Mouse (Mus musculus) lung, postnatal 10 days (tissue): ENCODE data around the gene Iqgap3.

Experiments used
- DNase-seq: peaks from one replicate; pipeline ENCODE4 v3.0.0; 2021

Gene Iqgap3

DNA sequence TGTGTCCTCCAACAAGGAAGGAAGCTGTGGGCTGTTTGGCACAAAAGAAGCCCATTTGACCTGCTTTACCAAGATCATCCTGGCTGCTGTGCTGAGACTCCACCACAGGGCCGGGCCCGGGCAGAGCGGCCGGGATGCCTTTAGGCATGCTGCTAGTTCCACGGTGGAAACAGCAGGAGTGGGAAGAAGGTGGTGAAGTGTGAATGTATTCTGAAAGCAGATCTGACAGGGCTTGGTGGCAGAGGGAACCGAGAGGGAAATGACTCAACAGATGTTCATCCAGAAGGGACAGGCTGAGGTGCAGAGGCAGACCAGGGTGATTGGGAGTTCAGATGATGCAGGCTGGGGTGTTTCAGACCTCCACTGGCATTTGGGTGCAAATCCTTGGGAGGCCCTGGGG is 15.9 kb downstream of the Iqgap3 start:
- no peak for DNase-seq

DNA sequence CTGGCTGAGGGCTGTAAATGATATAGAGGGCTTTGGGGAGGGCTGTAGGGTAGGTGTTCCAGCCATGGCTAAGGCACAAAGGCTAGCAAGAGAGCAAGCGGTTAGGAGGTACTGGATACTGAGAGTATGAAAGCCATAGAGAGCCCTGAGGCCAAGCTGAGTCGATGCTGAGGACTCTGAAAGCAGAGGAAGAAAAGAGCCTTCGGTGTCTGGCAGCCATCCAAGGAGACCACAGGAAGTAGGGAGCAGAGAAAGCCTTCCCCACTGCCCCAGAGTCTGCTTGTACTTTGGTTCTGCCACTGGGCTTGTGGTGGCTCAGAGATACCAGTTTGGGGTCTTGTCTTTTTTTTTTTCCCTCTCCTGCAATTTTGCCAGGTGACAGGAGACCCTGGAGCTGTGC is 18.5 kb downstream of the Iqgap3 start:
- no peak for DNase-seq

GRCm38 (mm10) chr3:88101736-88102135 is 20.0 kb downstream of the Iqgap3 start:
- DNase-seq = no peak

GRCm38 (mm10) chr3:88102196-88102595 is 20.4 kb downstream of the Iqgap3 start:
- DNase-seq = peak; percentile 34

- peak; percentile 27 for DNase-seq
Measured at GRCm38 (mm10) chr3:88102611-88103010, 20.8 kb downstream of the Iqgap3 start.

- DNase-seq = no peak
Measured at GRCm38 (mm10) chr3:88106126-88106525, 24.4 kb downstream of the Iqgap3 start.

- no peak for DNase-seq
Measured at GRCm38 (mm10) chr3:88109126-88109525, 27.4 kb downstream of the Iqgap3 start.

- DNase-seq = no peak
Measured at GRCm38 (mm10) chr3:88114396-88114795, 32.6 kb downstream of the Iqgap3 start.

DNA sequence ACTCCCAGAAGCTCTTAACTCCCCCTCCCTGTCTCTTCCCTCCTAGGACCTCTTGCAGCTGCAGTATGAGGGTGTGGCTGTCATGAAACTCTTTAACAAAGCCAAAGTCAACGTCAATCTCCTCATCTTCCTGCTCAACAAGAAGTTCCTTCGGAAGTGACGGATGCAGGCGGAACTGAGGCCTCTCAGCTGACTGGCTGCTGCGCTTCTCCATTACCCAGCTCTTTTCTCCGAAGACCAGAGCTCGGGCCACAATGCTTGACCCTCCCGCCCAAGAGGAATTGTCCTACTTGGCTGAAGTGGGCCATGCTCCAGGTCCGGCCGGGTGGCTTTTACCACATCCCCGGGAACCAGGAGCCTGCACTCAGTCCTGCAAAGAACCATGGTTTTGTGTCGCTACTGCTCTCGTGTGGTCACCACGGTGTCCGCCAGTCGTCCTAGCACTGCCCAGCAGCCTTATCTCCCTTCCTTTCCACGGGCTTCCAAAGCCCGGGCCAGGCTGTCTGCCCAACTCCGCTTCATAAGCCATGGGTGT is 38.4 kb downstream of the Iqgap3 start:
- DNase-seq = peak; percentile 34

- no peak for DNase-seq
Measured at GRCm38 (mm10) chr3:88121164-88122131, 39.7 kb downstream of the Iqgap3 start.

DNA sequence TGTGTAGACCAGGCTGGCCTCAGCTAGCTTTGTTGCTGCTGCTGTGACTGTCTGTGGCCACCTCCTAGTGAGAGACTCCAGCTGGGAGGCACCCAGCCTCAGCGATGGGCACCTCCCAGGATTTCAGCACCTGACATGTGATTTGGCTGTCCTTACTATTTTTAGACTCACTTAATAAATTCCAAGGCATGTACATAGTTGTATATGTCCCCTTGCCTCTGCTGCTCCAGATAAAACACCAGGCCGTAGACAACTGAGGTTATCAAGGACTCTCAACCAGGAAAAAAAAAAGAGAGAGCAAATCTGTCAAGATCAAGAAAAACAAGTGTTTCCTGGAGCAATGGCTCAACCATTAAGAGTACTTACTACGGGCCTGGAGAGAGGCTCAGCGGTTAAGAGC is 43.4 kb downstream of the Iqgap3 start:
- no peak for DNase-seq

DNA sequence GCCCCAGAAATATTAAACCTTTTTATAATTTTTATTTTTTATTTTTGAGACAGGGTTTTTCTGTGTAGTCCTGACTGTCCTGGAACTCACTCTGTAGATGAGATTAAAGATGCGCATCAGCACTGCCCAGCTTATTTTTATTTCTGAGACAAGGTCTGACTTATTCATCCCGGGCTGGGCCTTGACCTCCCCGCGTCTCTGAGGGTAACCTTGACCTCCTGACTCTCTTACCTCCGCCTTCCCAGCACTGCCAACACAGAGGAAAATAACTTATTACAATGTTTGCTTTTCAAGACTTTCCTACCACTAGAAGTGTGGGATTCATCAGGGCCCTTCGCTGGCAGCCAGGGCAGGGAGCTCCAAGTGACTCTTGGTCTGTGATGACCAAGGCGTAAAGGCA is 44.4 kb downstream of the Iqgap3 start:
- no peak for DNase-seq

DNA sequence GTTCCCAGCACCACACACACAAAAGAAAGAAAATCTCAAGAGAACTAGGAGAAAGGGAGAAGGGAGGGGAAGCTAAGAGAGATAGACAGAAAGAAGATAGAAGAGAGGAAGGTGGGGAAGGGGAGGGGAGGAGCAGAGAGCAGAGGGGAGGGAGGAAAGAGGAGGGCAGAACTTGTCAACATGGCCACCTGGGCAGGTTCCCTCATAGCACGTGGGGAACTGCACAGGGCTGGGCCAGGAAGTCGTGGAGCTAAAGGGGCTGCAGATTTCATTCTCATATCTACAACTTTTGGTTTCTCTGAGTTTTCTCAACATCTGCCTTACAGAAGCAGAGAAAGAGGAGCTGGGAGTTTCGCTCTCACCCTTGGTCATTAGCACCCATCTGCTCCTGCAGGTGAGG is 45.9 kb downstream of the Iqgap3 start:
- no peak for DNase-seq

GRCm38 (mm10) chr3:88128056-88128455 is 46.3 kb downstream of the Iqgap3 start:
- DNase-seq = no peak

DNA sequence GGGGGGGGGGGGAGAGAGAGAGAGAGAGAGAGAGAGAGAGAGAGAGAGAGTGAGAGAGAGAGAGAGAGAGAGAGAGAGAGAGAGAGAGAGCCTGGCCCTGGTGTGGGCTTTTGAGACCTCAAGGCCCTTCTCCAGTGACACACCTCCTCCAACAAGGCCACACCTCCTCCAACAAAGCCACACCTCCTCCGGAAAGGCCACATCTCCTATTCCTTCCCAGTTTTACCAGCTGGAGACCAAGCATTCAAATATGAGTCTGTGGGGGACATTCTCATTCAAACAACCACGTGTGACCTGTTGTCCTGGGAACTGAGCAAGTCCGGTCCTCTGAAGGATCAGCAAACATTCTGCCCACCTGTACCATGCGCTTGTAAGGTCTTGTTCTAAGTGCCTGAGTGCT is 47.2 kb downstream of the Iqgap3 start:
- DNase-seq = no peak

DNA sequence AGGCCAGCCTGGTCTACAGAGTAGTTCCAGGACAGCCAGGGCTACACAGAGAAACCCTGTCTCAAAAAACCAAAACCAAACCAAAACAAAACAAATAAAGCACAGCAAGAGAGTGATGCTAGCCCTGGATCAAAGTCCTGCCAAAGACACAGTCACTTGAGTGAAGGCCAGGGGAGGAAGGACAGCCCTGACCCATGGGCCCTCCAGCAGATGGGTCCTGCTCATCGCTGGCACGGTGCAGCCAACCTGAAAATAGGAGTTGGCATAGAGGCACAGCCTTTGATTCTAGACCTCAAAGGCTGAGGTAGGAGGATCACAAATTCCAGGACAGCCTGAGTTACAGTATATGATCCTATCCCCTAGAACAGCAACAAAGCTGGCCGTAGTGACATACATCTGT is 49.3 kb downstream of the Iqgap3 start:
- no peak for DNase-seq

GRCm38 (mm10) chr3:88132492-88132891 is 50.7 kb downstream of the Iqgap3 start:
- DNase-seq = no peak

- peak; percentile 57 for DNase-seq
Measured at GRCm38 (mm10) chr3:88133187-88133771, 51.5 kb downstream of the Iqgap3 start.

GRCm38 (mm10) chr3:88136346-88136745 is 54.6 kb downstream of the Iqgap3 start:
- DNase-seq = no peak

- DNase-seq = no peak
Measured at GRCm38 (mm10) chr3:88136945-88137494, 55.2 kb downstream of the Iqgap3 start.

DNA sequence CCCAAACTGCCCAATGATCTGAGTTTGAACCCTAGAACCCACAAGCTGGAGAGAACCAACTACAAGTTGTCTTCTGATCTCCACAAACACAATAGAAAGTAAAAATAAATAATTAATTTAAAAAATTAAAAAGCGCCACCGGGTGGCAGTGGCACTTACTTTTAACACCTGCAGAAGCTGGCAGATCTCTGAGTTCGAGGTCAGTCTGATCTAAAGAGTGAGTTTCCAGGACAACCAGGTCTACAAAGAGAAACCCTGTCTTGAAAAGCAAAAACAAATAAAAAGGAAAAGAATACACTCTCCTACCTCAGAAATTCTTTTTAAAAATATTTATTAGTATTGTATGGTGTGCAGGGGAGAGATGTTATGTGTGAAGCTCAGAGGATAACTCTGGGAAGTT is 56.0 kb downstream of the Iqgap3 start:
- DNase-seq = peak; percentile 25

- DNase-seq = peak; percentile 97
Measured at GRCm38 (mm10) chr3:88138336-88139242, 56.8 kb downstream of the Iqgap3 start.
